Mouse (Mus musculus) embryonic fibroblast, embryonic 13.5 days (primary cell): ENCODE data around the gene Edn2.

Experiments
- CTCF ChIP-seq: IDR thresholded peaks from 2 replicates; pipeline ENCODE4 v1.5.1; 2011; ENCODE audit warnings: mild to moderate bottlenecking, control low read depth, low read length, moderate library complexity, borderline replicate concordance; ENCODE audit not compliant: insufficient read depth
- POLR2A ChIP-seq: IDR thresholded peaks from 2 replicates; pipeline ENCODE4 v1.6.1; 2011; ENCODE audit warnings: low read depth, mild to moderate bottlenecking, control low read depth, low read length, moderate library complexity

GRCm38 (mm10) chr4:120115516-120115915 is 45.5 kb upstream of the Edn2 start:
- no peak for TF ChIP-seq CTCF
- no peak for TF ChIP-seq POLR2A
